Mouse (Mus musculus) layer of hippocampus, adult 9-11 months (tissue): ENCODE measurements around the gene Mtmr12.

Experiments used
- DNase-seq: peaks from one replicate; pipeline ENCODE4 v3.0.0; 2022

Mtmr12 gene

DNA sequence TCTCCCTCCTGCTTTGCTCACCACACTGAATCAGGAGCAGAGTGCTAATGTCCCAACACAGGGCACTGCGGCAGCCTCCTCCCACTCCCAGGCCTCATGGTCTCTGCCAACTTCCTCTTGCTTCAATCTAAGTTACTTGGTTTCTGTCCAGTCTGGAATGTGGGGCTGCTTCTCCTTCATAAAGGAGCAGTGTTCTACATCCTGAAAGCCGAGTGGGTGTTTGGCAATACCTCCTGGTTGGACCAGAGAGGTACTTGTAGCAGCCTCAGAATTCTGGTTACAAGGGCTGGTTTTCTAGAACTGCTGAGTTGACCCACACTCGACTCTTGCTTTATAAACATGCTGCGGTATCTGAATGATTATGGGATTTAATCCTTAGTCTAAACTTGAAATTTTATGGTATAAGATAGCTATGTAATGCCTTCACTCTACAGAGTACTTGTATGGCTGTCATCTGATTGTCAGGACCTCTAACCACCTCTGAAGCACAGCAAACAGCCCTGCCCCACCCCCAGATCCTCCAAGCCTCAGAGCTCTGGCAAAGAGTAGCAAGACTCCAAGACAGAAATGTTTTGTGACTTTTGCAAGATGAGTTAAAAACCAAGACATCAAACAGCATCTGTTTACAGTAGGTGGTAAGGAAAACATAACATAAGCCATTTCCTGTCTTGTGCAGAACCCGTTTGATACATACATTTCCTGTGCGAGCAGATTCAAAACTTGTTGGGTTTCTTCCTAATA lies 80.1 kb downstream of the Mtmr12 start:
- DNase-seq = peak; percentile 28

DNA sequence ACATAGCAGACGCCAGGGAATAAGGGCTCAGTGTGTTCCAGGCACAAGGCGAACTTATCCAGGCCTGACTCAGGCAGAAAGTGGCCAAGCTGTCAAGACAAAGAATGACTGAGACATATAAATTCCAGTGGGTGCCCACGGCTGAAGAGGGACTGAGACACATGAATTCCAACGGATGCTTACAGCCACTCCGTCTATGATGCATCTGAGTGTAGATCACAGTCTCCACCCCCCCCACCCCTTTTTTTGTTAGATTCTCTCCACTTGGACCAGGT lies 80.6 kb downstream of the Mtmr12 start:
- DNase-seq = peak; percentile 36

GRCm38 (mm10) chr15:12290330-12290729 lies 85.5 kb downstream of the Mtmr12 start:
- no peak for DNase-seq

DNA sequence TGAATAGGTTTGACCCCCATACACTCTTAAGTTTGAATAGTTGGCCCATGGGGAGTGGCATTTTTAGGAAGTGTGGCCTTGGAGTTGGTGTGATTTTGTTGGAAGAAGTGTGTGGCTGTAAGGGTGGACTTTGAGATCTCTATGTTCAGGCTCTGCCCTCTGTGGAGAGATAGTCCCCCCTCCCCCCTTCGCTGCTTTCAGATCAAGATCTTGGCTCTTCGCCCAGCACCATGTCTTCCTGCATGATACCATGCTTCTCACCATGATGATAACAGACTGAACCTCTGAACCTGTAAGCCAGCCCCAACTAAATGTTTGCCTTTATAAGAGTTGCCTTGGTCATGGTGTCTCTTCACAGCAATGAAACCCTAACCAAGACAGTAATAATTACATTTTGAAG lies 86.9 kb downstream of the Mtmr12 start:
- no peak for DNase-seq

DNA sequence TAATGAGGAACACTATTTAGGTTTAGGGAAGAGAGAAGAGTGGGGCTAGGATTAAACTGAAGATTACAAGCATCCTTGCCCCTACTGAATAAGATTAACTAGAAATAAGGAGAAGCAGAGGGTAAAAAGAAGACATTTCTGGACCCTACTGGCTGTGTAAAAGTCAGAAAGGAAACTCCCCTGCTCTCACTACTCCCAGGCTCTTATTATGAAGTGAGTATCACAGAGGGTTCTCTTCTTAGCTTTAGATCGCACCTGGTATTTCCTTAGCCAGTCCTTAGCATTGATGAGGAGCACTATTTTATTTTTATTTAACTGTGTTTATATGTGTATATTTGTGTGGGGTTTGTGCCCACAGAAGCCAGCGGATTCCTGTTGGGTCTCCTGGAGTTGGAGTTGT lies 91.4 kb downstream of the Mtmr12 start:
- no peak for DNase-seq

- no peak for DNase-seq
These were observed 93.5 kb downstream of the Mtmr12 start for GRCm38 (mm10) chr15:12298231-12298737.

- DNase-seq = no peak
These were observed 96.9 kb downstream of the Mtmr12 start for GRCm38 (mm10) chr15:12301771-12302170.

GRCm38 (mm10) chr15:12306188-12307071 lies 101.6 kb downstream of the Mtmr12 start:
- no peak for DNase-seq

DNA sequence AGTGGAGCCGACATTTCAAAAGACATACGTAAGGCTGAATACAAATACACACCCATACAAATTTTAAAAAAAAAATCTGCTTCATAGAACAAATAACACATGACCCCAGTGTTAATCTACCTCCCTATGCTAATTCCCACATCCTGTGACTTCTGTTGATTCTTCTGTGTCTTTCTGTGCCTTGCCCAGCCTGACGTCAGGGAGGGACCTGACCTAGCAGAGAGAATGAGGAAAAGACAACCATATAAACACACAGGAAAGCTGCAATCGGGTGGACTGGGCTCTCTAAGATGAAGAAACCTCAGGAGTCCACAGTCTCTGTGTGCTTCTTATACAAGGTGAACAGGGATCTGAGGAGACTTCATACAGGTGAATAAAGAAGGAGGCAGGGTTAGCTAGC lies 102.3 kb downstream of the Mtmr12 start:
- DNase-seq = no peak

DNA sequence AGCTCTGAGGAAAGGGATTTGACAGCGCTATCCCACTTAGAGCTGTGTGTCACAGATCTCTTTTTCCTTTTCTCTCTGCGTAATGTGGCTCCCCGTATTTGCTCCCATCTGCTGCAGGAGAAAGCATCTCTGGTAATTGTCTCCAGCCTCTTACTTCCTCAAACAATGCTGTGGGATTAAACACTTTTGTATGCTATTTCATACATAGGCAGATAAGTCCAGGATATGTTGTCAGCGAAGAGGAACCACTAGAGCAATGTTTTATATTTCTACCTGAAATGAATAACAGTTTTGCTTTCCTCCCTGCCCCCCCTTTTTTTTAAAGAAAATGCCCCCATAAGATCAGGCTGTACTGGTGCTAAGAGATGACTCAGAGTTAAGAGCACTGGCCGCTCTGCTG lies 103.7 kb downstream of the Mtmr12 start:
- no peak for DNase-seq

GRCm38 (mm10) chr15:12310676-12311075 lies 105.8 kb downstream of the Mtmr12 start:
- DNase-seq = no peak

DNA sequence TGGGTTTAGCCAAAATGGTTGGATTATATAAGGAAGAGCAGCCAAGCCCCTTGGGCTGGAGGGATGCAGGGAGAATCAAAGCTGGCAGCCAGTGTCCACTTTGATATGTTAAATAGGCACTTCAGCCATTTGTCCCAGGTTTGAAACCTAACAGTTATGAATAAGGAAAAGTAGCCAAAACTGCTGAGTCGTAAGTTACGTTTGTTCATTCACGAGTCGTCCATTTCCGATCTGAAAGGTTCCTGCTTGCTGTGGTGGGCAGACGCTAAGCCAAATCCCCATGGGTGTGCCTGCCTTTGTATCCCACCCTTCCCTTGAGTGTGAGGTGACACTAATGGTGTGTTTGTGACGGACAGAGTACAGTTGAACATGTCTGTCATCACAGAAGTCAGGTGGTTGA lies 106.6 kb downstream of the Mtmr12 start:
- no peak for DNase-seq

DNA sequence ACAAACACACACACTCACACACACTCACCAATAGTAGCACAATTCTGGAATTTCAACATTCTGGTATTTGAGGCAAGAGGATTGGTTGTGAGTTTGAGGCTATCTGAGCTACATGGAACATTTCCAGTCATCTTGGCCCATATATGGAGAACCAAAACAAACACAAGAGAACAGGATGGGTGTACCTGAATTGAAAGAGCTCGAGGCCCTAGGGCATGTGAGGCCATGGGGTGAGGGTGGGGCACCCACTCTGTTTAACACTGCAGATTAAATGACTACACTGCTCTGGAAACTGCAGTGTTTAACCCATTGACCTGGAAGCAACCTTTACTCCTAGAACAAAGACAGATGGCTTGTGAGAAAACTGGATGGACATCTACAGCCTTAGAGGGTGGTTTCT lies 108.4 kb downstream of the Mtmr12 start:
- no peak for DNase-seq

- DNase-seq = no peak
These were observed 109.8 kb downstream of the Mtmr12 start for GRCm38 (mm10) chr15:12314584-12314983.

DNA sequence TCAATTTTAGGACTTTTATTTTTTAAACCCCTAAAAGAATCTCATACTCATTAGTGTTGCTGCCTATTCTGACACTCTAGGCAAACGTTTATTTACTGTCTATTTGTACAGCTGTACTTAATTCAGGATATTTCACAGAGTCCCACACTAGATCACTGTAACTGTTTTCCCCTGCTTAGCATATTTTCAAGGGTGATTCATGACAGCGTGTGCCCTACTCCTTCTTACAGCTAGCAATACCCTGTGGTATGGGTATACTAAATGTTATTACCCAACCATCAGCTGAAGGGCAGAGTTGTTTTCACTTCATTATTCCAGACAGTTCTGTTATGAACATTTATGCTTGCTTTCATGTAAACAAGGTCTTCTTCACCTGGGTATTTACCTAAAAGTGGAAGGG lies 111.2 kb downstream of the Mtmr12 start:
- DNase-seq = no peak

DNA sequence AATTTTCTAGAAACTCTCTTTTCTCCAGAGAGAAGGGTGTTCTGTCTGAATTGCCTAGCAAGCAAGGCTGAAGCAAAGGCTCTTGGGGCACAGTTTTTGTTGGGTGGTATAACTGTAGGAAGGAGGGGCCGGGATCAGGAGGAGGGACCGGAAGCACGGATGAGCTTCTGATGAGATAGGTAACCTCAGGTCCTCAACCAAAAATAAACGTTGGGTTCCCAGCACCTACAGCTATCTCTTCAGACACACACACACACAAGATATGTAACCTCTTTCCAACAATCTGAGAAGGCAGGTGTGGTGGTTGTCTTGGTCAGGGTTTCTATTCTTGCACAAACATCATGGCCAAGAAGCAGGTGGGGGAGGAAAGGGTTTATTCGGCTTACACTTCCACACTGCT lies 112.5 kb downstream of the Mtmr12 start:
- no peak for DNase-seq

DNA sequence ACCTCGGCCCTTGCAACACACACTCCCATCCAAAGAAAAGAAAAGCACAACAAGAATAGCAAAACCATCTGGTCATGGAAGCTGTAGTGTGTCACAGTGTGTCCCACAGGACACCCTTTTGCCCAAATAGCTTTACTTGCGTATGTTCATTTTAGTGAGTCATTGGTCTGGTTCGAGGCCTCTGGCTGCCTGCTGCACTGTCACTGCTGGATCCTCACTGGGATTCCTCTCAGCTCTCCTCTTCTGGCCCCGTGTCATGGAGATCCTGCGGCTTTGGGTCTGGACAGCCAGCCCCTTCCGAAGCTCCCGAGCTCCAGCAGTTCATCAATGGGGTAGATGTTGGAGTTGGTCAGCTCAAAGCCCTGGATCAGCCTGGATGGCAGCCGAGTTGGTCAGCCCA lies 113.6 kb downstream of the Mtmr12 start:
- no peak for DNase-seq

DNA sequence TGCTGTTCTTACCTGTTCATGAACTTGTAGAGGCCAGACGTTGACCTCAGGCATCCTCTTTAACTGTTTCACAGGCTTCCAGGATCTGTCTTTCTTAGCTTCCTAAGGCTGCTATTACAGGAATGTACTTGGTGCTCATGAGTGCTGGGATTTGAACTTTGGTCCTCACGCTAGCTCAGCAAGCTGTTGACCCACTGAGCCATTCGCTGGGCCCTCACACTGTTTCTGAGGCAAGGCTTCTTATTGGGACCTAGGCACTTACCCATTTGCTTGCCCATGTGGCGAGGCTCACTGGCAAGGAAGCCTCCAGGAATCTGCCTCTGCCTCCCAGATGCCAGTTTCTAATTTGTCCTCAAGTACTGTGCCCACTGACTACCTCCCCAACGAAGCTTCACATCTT lies 115.1 kb downstream of the Mtmr12 start:
- DNase-seq = no peak

- no peak for DNase-seq
These were observed 115.7 kb downstream of the Mtmr12 start for GRCm38 (mm10) chr15:12320441-12321090.

DNA sequence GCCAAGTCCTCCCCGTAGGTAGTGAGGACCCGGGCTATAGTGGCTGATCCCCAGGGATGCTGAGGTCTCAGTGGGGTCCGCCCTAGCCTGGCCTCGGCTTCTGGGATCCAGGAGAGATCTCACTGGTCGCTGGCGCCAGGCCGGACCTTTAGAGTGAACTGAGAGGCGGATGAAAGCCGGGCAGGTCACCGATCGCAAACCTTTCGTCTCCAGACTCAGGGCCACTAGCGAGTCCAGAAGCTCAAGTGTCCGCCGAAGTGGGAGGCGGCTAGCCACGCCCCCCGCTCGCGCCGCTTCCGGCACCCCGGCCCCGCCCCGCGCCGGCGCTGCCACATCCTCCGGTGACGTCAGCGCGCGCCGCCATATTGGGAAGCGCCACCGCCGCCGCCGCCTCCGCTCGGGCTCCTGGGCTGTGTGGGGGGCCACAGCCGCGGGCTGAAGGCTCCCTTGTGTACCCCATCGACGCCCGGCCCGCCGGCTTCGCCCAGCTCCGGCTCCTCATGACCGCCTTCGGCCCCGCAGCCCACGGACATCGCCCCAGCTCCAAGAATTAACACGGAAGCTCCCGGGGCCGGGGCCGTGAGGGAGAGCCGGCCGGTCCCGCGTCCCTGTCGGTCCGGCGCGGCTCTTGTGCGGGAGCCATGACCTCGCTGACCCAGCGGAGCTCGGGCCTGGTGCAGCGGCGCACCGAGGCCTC lies 116.4 kb downstream of the Mtmr12 start, which contains the start of gene Golph3:
Gene Golph3 (plus strand): TSS at position 360 of the 697 bp plus-strand sequence.
- DNase-seq = peak; percentile 96

DNA sequence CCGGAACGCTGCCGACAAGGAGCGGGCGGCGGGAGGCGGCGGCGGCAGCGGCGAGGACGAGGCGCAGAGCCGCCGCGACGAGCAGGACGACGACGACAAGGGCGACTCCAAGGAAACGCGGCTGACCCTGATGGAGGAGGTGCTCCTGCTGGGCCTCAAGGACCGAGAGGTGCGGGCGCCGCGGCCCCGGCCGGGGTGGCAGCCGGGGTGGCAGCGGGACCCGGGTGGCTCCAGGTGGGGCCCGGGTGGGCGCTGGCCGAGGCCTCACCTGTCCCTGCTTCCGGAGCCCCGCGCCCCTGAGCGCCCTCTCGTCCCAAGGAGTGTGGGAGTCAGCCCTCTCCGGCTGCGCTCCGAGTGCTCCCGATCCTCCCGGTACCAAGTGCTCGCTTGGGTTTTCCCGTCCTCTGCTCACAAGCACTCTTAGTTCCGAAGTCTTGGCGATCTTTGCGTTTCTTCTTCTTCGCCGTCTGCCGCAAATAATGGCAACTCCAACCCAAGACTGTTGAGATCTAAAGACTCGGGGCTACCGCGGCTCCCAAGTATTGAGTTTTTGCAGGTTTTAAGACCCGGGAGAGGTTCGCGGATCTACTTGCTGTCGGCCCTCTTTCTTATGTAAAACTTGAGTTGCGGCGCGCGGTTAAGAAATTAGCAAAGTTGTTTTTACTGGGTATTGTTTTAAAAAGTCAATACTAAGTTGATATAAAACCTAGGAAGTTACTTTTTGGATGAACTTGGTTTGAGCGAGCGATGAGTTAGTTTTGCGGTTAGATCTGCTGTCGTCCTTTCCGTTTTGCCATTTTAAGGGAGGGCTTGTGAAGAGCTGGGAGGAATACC lies 117.2 kb downstream of the Mtmr12 start, which contains the start of gene 1810049J17Rik:
Gene 1810049J17Rik (minus strand): TSS at position 112 of the 834 bp plus-strand sequence.
- peak; percentile 21 for DNase-seq
